Mouse (Mus musculus) liver, adult (tissue): Measurements from ENCODE around the gene Sox13.

ENCODE experiments used
- GATA4 ChIP-seq: IDR thresholded peaks from 2 replicates; pipeline ENCODE4 v1.6.1; 2014; ENCODE audit warnings: mild to moderate bottlenecking, low read length; ENCODE audit not compliant: insufficient replicate concordance

Gene Sox13

DNA sequence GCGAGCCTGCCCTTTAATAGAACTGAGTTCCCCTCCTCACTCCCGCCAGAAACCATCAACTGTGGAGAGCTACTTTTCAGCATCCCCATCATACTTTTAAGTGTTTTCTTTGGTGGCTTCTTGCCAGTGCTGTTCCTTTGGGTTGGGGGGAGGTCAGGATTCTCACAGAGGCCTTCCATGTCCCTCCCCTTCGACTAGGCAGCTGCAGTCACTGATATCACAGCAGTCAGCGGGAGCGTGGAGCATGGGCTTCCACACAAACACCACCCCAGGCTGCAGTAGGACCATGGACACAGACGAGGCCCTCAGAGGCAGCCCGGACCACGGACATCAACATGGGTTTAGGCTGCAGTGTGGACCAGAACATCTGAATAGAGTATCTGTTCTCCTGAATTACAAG lies 20.1 kb upstream of the Sox13 start:
- TF ChIP-seq GATA4 = no peak

DNA sequence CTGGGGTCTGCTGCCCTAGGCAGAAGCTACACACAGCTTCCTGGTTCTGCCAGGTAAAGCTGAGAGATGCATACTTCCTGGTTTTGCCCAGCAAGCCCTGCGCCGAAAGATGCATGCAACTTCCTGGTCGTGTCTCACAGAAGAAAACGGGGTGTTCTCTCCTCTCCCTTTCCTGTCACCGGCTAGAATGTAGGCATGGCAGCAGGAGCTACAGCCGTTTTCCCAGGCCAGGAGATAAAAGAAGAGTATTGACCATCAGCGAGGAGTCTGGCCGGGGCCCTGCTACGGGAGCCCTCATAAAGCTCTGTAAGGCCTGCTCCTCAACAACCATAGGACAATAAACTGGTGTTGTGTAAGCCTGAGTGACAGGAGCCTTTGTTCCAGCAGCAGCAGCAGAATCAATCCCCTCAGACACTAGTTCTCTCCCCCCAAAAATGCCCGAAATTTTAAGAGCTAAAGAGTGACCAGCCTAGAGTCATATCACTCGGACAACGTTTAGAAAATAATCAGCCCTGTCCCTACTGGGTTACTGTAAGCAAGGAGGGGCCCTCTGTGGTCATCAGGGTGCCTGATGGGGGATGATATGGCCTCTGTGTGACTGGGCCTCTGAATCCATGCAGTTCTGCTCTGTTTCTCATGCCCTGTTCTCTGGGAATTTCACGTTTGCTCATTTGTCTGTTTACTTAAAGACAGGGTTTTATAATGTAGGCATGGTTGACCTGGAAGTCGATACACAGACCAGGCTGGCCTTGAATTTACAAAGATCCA lies 13.9 kb upstream of the Sox13 start:
- no peak for TF ChIP-seq GATA4

DNA sequence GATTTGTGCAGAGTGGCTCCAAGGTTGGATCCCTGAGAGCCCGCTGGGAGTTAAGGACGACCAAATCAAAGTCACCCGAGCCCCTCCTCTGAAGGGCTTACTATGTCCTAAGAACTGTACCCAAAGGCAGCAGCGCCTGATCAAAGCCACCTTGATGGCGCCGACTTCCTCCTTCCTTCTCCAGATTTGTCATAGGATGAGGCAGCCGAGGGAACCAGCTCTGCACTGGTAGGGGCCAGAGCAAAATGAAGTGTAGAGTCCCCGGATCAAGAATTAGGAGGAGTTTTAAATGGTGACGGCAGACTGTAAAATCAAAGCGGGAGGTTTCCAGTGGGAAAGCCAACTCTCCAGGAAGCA lies 10.6 kb upstream of the Sox13 start:
- no peak for TF ChIP-seq GATA4

GRCm38 (mm10) chr1:133434018-133434755 lies 10.0 kb upstream of the Sox13 start:
- no peak for TF ChIP-seq GATA4

- no peak for TF ChIP-seq GATA4
Measured at GRCm38 (mm10) chr1:133432566-133432965, 8.4 kb upstream of the Sox13 start.

DNA sequence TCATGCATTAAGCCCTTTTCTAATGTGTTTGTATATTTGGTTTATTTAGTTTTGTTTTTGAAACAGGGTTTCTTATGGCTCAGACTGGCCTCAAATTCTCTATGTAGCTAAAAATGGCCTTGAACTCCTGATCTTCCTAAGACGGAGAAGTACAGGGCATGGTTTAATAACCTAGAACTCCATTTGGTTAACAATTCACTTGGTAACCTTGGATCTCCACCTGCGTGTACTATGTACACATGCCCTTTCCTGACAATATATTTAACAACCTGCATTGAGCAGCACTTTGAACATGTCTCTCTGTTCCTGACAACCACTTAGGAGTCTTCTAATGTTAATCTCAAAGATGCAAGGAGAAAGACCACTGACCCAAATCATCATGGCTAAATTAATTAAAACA lies 7.0 kb upstream of the Sox13 start:
- TF ChIP-seq GATA4 = no peak

GRCm38 (mm10) chr1:133424547-133425140 lies 467 bp upstream of the Sox13 start:
- no peak for TF ChIP-seq GATA4

GRCm38 (mm10) chr1:133423166-133423542 lies 1.0 kb downstream of the Sox13 start:
- TF ChIP-seq GATA4 = no peak

GRCm38 (mm10) chr1:133422615-133423161 lies 1.5 kb downstream of the Sox13 start:
- TF ChIP-seq GATA4 = no peak

GRCm38 (mm10) chr1:133421975-133422570 lies 2.1 kb downstream of the Sox13 start:
- TF ChIP-seq GATA4 = no peak

DNA sequence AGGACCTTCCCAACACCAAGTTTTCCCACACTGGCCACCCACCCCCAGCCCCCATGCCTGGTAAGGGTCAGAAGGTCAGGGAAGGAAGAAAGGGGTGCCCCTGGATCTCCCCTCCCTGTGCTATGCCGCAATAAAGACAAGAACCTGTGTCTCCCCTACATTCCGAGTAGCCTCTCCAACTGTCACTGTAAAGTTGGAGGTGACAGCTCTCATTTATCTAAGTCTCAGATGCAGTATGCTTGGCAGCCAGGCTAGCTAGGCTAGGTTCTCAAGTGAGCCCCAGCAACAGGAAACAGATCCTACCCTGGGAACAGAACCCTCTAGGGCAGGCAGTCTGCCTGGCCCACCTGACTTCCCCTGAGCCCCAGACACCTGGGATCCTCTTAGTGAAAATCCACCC lies 3.1 kb downstream of the Sox13 start:
- no peak for TF ChIP-seq GATA4

DNA sequence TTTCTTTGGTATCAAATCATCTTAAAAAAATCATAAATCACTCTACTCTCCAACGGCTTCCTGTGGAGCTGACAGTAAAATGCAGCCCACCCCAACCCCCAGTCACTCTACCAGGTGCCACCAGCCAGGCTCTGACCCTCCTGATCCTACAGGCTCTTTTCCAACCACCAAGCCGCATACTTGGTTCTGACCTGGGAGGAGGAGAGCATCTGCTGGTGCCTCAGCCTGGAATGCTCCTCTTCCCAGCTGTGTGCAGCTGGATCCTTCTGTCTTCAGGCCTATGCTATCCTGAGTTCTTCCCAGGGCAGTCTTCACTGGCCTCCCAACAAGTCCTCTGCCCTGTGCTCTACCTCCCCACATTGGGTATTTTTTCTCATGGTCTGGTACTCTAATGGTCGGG lies 3.7 kb downstream of the Sox13 start:
- no peak for TF ChIP-seq GATA4

DNA sequence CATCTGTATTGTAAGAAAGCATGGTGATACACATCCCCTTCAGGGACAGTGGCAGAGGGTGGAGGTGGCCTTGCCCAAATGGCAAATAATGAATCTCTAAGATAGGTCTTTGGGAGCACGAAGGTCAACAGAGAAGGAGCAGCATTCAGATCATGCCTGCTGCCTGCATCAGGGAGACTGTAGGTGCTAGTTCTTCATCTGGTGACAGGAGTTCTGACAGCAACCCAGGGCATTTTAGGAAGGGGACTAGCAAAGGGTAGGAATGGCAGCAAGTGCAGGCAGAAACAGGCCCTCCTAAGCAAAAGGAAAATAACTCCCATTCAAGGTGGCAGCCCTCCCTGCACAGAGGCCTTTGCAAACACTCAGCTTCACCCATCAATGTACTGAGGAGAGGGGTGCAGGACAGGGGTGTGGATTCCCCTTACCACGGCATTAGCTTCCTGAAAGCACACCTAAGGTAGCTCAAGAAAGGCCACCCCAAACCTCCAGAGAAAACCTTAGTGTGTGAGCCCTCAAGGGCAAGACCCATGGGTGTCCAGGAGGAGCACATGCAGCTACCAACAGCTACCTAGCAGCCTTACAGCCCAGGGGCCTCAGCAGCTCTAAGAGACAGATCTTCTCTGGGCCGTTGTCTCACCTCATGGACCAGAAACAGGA lies 4.9 kb downstream of the Sox13 start:
- no peak for TF ChIP-seq GATA4

GRCm38 (mm10) chr1:133418164-133418800 lies 5.9 kb downstream of the Sox13 start:
- no peak for TF ChIP-seq GATA4

DNA sequence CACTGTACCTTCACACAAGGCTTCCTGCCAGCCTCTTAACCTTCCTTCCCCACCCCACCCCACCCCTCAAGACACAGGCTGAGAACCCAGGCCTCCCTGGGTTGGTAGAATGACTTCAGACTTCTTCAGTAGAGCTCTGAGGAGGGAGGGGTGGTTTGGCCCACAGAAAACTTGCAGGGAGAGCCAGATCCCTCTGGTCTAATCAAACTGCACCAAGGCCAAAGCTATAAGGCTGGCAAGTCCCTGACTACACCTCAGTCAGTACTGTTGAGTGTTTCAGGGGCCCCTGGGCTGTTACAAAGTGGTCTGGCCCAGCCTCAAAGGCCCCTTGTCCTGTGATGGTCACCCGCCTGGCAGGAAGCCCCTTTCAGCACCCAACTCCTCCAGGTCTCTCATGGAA lies 6.6 kb downstream of the Sox13 start:
- TF ChIP-seq GATA4 = no peak
